Mouse (Mus musculus): Measurements from ENCODE around the gene Tnfsf10. TPM values are rescaled to one million over a fixed set of nuclear protein-coding genes. Genes with fewer than 3 reads are reported as not detected.

Tnfsf10 gene
- polyA plus RNA-seq, 1 experiment from 2014 or later, result 0.12 TPM

GRCm38 (mm10) chr3:27314506-27315164 lies 2.2 kb upstream of the Tnfsf10 start:
- Histone ChIP-seq H3K27ac (replicated peaks) (no peak overlapping the region), H3K4me1 (replicated peaks) (no peaks in the 10 kb centered on the region), H3K36me3 (no peaks in the 10 kb centered on the region), H3K9ac (no peak overlapping the region), H3K4me2 (no peak overlapping the region), H3K9me3 (no peaks in the 10 kb centered on the region), H3K27me3 (no peaks in the 10 kb centered on the region), H3K4me3 (no peak overlapping the region)
- WGBS, result 66% methylated on average over 2 of the region's 2 CpGs
- no peak for ATAC-seq (ENCODE audit: low FRiP score, low read depth)

GRCm38 (mm10) chr3:27317288-27318024 lies 628 bp downstream of the Tnfsf10 start:
- no peaks in the 10 kb centered on the region for H3K36me3 ChIP-seq
- no peak overlapping the region for H3K4me3 ChIP-seq
- no peak overlapping the region for H3K27ac ChIP-seq (replicated peaks)
- H3K4me2 ChIP-seq, result no peak overlapping the region
- no peaks in the 10 kb centered on the region for H3K27me3 ChIP-seq
- no peak; the same call in 1 of the 2 replicates for ATAC-seq (ENCODE audit: low FRiP score, low read depth)
- H3K4me1 ChIP-seq (replicated peaks), result no peaks in the 10 kb centered on the region
- H3K9me3 ChIP-seq, result no peaks in the 10 kb centered on the region
- H3K9ac ChIP-seq, result no peak overlapping the region
- WGBS, result 68% methylated on average over 4 of the region's 4 CpGs

DNA sequence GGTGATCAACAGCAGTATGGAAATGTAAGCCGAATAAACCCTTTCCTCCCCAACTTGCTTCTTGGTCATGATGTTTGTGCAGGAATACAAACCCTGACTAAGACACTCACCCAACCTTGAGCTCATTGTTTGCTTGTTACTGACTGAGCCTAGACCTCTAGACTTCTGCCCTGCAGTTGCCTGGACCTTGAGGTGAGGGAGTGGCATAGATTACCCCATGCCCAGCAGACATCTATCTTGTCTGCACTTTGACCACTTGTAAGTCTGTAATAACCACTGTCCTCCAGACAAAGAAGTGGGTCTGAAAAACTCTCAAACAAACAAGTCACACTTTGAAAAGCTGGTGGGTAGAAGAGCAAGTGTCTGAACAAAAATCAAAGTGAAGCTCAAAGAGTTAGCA lies 2.8 kb downstream of the Tnfsf10 start:
- no peaks in the 10 kb centered on the region for H3K9me3 ChIP-seq
- no peak overlapping the region for H3K27ac ChIP-seq (replicated peaks)
- no peak overlapping the region for H3K9ac ChIP-seq
- H3K36me3 ChIP-seq, result no peaks in the 10 kb centered on the region
- no peak for ATAC-seq (ENCODE audit: low FRiP score, low read depth)
- H3K4me3 ChIP-seq, result no peak overlapping the region
- no peaks in the 10 kb centered on the region for H3K4me1 ChIP-seq (replicated peaks)
- 80% methylated on average over 1 of the region's 1 CpGs for WGBS
- H3K4me2 ChIP-seq, result no peak overlapping the region
- H3K27me3 ChIP-seq, result no peaks in the 10 kb centered on the region

DNA sequence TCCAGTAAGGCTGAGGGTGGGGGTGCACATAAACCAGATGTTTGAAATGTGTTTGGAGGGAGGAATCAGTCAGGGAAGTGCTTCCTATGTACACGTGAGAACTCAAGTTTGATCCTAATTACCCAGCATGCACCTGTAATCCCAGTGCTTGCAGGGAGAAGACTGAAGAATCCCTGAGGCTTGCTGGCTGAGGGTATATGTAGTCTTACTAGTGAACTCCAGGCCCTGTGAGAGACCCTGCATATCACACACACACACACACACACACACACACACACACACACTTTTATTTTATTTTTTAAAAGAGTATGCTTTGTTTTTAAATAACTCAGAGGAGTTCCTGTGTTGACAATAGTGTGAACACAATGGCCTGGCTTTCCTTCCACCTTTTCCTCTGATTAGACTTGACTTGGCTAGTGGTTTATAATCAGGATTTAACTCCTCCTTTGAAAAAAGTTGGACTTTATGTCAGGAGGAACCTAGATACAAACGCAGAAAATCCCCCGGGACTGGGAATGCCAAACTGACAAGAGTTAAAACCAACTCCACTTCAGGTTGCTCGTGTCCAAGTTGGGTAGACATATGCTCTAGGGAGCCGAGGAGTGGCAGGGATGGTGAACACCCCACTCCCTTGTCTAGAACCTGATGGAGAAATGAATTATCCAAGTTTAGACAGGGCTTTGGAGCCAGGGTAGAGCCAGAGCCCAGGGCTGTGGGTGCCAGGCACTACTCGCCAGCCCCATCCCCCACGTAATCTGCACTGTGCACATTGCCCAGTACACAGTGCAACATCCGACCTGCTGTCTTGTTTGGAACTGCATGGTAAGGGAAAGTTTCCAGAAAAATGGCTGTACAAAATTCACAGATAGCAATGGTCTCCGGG lies 4.0 kb downstream of the Tnfsf10 start:
- Histone ChIP-seq H3K4me3 (no peak overlapping the region), H3K4me1 (replicated peaks) (no peaks in the 10 kb centered on the region), H3K27me3 (no peaks in the 10 kb centered on the region), H3K36me3 (no peaks in the 10 kb centered on the region), H3K27ac (replicated peaks) (no peak overlapping the region), H3K9ac (no peak overlapping the region), H3K9me3 (no peaks in the 10 kb centered on the region), H3K4me2 (no peak overlapping the region)
- WGBS, result 84% methylated on average over 9 of the region's 9 CpGs
- ATAC-seq (ENCODE audit: low FRiP score, low read depth), result no peak

GRCm38 (mm10) chr3:27322591-27322990 lies 5.8 kb downstream of the Tnfsf10 start:
- 89% methylated on average over 9 of the region's 9 CpGs for WGBS
- Histone ChIP-seq H3K4me2 (no peak overlapping the region), H3K27ac (replicated peaks) (no peak overlapping the region), H3K27me3 (no peaks in the 10 kb centered on the region), H3K36me3 (no peaks in the 10 kb centered on the region), H3K4me3 (no peak overlapping the region), H3K9me3 (no peaks in the 10 kb centered on the region), H3K4me1 (replicated peaks) (no peaks in the 10 kb centered on the region), H3K9ac (no peak overlapping the region)
- ATAC-seq (ENCODE audit: low FRiP score, low read depth), result no peak

- Histone ChIP-seq H3K9ac (no peak overlapping the region), H3K4me2 (no peak overlapping the region), H3K27ac (replicated peaks) (no peak overlapping the region), H3K36me3 (no peaks in the 10 kb centered on the region), H3K27me3 (no peaks in the 10 kb centered on the region), H3K9me3 (no peaks in the 10 kb centered on the region), H3K4me1 (replicated peaks) (no peaks in the 10 kb centered on the region), H3K4me3 (no peak overlapping the region)
- no peak for ATAC-seq (ENCODE audit: low FRiP score, low read depth)
- WGBS, result 77% methylated on average over 5 of the region's 5 CpGs
These were observed 6.7 kb downstream of the Tnfsf10 start for GRCm38 (mm10) chr3:27323551-27323950.

DNA sequence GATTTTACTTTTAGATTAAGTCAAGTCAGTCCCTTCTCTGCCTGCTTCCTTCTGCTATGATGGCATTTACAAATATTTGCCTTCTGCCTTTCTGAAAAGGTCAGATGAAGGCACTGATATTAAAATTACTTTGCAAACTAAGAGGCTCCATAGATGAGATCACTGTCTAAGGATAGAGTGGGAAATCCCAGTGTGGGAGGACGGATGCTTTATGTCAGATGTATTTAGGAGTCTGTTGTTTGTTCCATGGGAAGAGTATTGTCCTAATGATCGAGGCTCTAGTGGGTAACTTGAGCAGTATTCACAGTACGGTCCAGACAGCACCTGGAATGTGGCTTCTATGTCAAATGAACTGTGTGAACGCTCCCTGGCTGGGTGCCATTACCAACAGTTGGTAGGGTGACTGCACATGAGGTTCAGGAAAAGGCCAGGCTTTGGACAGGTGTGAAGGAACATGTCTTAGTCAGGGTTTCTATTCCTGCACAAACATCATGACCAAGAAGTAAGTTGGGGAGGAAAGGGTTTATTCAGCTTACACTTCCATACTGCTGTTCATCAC lies 9.9 kb downstream of the Tnfsf10 start:
- no peaks in the 10 kb centered on the region for H3K9me3 ChIP-seq
- no peaks in the 10 kb centered on the region for H3K36me3 ChIP-seq
- no peak for ATAC-seq (ENCODE audit: low FRiP score, low read depth)
- no peak overlapping the region for H3K4me3 ChIP-seq
- no peak overlapping the region for H3K4me2 ChIP-seq
- H3K27ac ChIP-seq (replicated peaks), result no peak overlapping the region
- WGBS, result 68% methylated on average over 4 of the region's 4 CpGs
- no peaks in the 10 kb centered on the region for H3K4me1 ChIP-seq (replicated peaks)
- H3K27me3 ChIP-seq, result no peaks in the 10 kb centered on the region
- no peak overlapping the region for H3K9ac ChIP-seq

- ATAC-seq (ENCODE audit: low FRiP score, low read depth), result no peak
- no peak overlapping the region for H3K27ac ChIP-seq (replicated peaks)
- 90% methylated on average over 5 of the region's 5 CpGs for WGBS
- H3K9me3 ChIP-seq, result no peaks in the 10 kb centered on the region
- H3K4me1 ChIP-seq (replicated peaks), result no peaks in the 10 kb centered on the region
- H3K36me3 ChIP-seq, result no peaks in the 10 kb centered on the region
- H3K4me3 ChIP-seq, result no peak overlapping the region
- H3K27me3 ChIP-seq, result no peaks in the 10 kb centered on the region
- H3K4me2 ChIP-seq, result no peak overlapping the region
- H3K9ac ChIP-seq, result no peak overlapping the region
These were observed 13.9 kb downstream of the Tnfsf10 start for GRCm38 (mm10) chr3:27330706-27331105.

GRCm38 (mm10) chr3:27338437-27338836 lies 21.6 kb downstream of the Tnfsf10 start:
- no peaks in the 10 kb centered on the region for H3K36me3 ChIP-seq
- no peak for ATAC-seq (ENCODE audit: low FRiP score, low read depth)
- no peak overlapping the region for H3K9ac ChIP-seq
- no peaks in the 10 kb centered on the region for H3K27me3 ChIP-seq
- 35% methylated on average over 6 of the region's 6 CpGs for WGBS
- no peak overlapping the region for H3K27ac ChIP-seq (replicated peaks)
- H3K4me1 ChIP-seq (replicated peaks), result no peaks in the 10 kb centered on the region
- H3K4me3 ChIP-seq, result no peak overlapping the region
- H3K9me3 ChIP-seq, result no peaks in the 10 kb centered on the region
- no peak overlapping the region for H3K4me2 ChIP-seq

DNA sequence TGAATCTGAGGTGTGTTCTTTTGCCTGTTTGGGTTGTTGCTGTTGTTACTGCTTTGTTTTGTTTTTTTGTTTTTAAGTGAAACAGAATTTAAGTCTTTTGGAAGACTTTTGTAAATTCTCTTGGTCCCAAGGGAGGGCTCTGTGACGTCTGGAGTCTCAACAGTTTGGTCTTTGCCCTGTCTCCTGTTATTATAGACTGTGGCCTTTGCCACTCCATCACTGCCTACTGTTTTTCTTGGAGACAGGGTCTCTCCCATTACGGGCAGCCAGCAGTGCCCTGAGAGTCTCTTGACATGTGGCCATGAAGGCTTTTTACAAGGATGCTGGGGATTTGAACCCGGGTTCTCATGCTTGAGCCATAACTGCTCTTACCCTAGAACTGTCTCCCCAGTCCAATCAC lies 22.1 kb downstream of the Tnfsf10 start:
- no peaks in the 10 kb centered on the region for H3K27me3 ChIP-seq
- no peaks in the 10 kb centered on the region for H3K9me3 ChIP-seq
- no peak overlapping the region for H3K9ac ChIP-seq
- H3K4me2 ChIP-seq, result no peak overlapping the region
- H3K27ac ChIP-seq (replicated peaks), result no peak overlapping the region
- H3K4me3 ChIP-seq, result no peak overlapping the region
- H3K4me1 ChIP-seq (replicated peaks), result no peaks in the 10 kb centered on the region
- no peak for ATAC-seq (ENCODE audit: low FRiP score, low read depth)
- no peaks in the 10 kb centered on the region for H3K36me3 ChIP-seq
- WGBS, result 69% methylated on average over 3 of the region's 3 CpGs

DNA sequence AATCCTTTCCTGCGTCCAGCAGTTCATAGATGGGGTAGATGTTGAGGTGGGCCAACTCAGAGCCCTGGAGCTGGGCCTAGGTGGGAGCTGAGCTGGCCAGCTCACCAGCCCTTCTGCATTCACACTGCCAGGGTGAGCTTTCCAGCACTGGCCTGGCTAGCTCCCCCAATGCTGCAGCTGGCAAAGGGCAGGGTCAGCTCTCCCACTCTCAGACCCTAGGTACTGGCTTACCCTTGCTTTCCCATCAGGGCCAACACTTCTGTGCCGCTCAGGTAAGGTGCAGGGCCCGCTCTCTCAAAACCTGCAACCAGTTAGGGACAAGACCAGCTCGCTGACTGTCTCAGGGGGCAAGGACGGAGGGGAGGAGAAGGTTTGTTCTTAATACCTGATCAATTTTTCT lies 23.9 kb downstream of the Tnfsf10 start:
- no peak overlapping the region for H3K4me2 ChIP-seq
- no peak overlapping the region for H3K27ac ChIP-seq (replicated peaks)
- no peaks in the 10 kb centered on the region for H3K27me3 ChIP-seq
- WGBS, result 96% methylated on average over 5 of the region's 5 CpGs
- no peak overlapping the region for H3K9ac ChIP-seq
- no peaks in the 10 kb centered on the region for H3K9me3 ChIP-seq
- H3K4me1 ChIP-seq (replicated peaks), result no peaks in the 10 kb centered on the region
- no peaks in the 10 kb centered on the region for H3K36me3 ChIP-seq
- ATAC-seq (ENCODE audit: low FRiP score, low read depth), result no peak
- no peak overlapping the region for H3K4me3 ChIP-seq

GRCm38 (mm10) chr3:27342462-27342861 lies 25.6 kb downstream of the Tnfsf10 start:
- H3K4me2 ChIP-seq, result no peak overlapping the region
- no peak overlapping the region for H3K27ac ChIP-seq (replicated peaks)
- ATAC-seq (ENCODE audit: low FRiP score, low read depth), result no peak
- no peaks in the 10 kb centered on the region for H3K27me3 ChIP-seq
- no peaks in the 10 kb centered on the region for H3K36me3 ChIP-seq
- H3K4me1 ChIP-seq (replicated peaks), result no peaks in the 10 kb centered on the region
- no peaks in the 10 kb centered on the region for H3K9me3 ChIP-seq
- H3K9ac ChIP-seq, result no peak overlapping the region
- H3K4me3 ChIP-seq, result no peak overlapping the region
- WGBS, result 43% methylated on average over 6 of the region's 6 CpGs

Data from hindbrain, embryonic 15.5 days (tissue).